Mouse (Mus musculus) myocyte (in vitro differentiated cells): ENCODE measurements around the gene Khk. TPM values are rescaled to one million over a fixed set of nuclear protein-coding genes. Genes with fewer than 3 reads are reported as not detected.

ENCODE experiments used
- H3K27me3 ChIP-seq: one replicate; pipeline ENCODE4 v1.6.1; 2011; ENCODE audit not compliant: control insufficient read depth, insufficient read depth, insufficient read length
- H3K36me3 ChIP-seq: one replicate; pipeline ENCODE4 v1.6.1; 2011; ENCODE audit not compliant: control insufficient read depth, insufficient read depth
- H3K4me2 ChIP-seq: one replicate; pipeline ENCODE4 v1.6.1; 2011; ENCODE audit warnings: low read depth, control low read depth
- H3K4me3 ChIP-seq: one replicate; pipeline ENCODE4 v1.5.1; 2011; ENCODE audit warnings: mild to moderate bottlenecking, control low read depth, moderate library complexity
- H3K79me2 ChIP-seq: one replicate; pipeline ENCODE4 v1.6.1; 2011; ENCODE audit not compliant: control insufficient read depth, insufficient read depth
- H3ac ChIP-seq: one replicate; pipeline ENCODE4 v1.6.1; 2011; ENCODE audit not compliant: control insufficient read depth, insufficient read length
- CEBPB ChIP-seq: IDR thresholded peaks from 2 replicates; pipeline ENCODE4 v1.6.1; 2011; ENCODE audit warnings: mild to moderate bottlenecking, moderate library complexity; ENCODE audit not compliant: poor library complexity, insufficient read depth, severe bottlenecking
- E2F4 ChIP-seq: IDR thresholded peaks from one replicate; pipeline ENCODE4 v1.6.1; 2011; ENCODE audit warnings: mild to moderate bottlenecking, control low read depth, moderate library complexity; ENCODE audit not compliant: insufficient read depth
- MAX ChIP-seq: IDR thresholded peaks from one replicate; pipeline ENCODE4 v1.6.1; 2011; ENCODE audit warnings: low read depth, mild to moderate bottlenecking, control low read depth
- MYOD1 ChIP-seq, 3 experiments: IDR thresholded peaks; one replicate each; pipeline ENCODE4 v1.6.1; 2011; ENCODE audit warnings: control low read depth in 2 of 3, low read depth in 2 of 3, mild to moderate bottlenecking in 2 of 3, moderate library complexity in 1 of 3; ENCODE audit not compliant: insufficient read length in 2 of 3, control insufficient read depth in 1 of 3
- MYOG ChIP-seq, 3 experiments: IDR thresholded peaks; one replicate each; pipeline ENCODE4 v1.6.1; 2011; ENCODE audit warnings: control low read depth in 2 of 3, low read depth in 2 of 3, mild to moderate bottlenecking in 2 of 3; ENCODE audit not compliant: insufficient read length in 2 of 3, control insufficient read depth in 1 of 3, insufficient read depth in 1 of 3
- POLR2A ChIP-seq: IDR thresholded peaks from one replicate; pipeline ENCODE4 v1.6.1; 2011; ENCODE audit warnings: low read depth, mild to moderate bottlenecking, control low read depth, moderate library complexity; ENCODE audit not compliant: insufficient read length
- POLR2AphosphoS2 ChIP-seq: IDR thresholded peaks from one replicate; pipeline ENCODE4 v1.6.1; 2011; ENCODE audit warnings: low read depth, control low read depth; ENCODE audit not compliant: insufficient read length
- REST ChIP-seq: IDR thresholded peaks from one replicate; pipeline ENCODE4 v1.6.1; 2011; ENCODE audit warnings: mild to moderate bottlenecking, control low read depth, moderate library complexity; ENCODE audit not compliant: insufficient read depth, insufficient read length
- SRF ChIP-seq: IDR thresholded peaks from one replicate; pipeline ENCODE4 v1.6.1; 2011; ENCODE audit warnings: low read depth; ENCODE audit not compliant: control insufficient read depth, insufficient read length
- TCF12 ChIP-seq: IDR thresholded peaks from one replicate; pipeline ENCODE4 v1.6.1; 2011; ENCODE audit warnings: mild to moderate bottlenecking, control low read depth; ENCODE audit not compliant: poor library complexity, insufficient read depth, severe bottlenecking
- TCF3 ChIP-seq: IDR thresholded peaks from one replicate; pipeline ENCODE4 v1.6.1; 2011; ENCODE audit warnings: low read depth, control low read depth; ENCODE audit not compliant: insufficient read length
- USF1 ChIP-seq: IDR thresholded peaks from one replicate; pipeline ENCODE4 v1.6.1; 2011; ENCODE audit warnings: low read depth, mild to moderate bottlenecking, control low read depth, moderate library complexity
- polyA plus RNA-seq: library from polyadenylated mRNA; unstranded; fragments of >200 nt; fragmentation: generic; extraction: Trizol; gene quantifications from one replicate; pipeline ENCODE4 v1.2.1, GENCODE M21; 2012; ENCODE audit warnings: missing spikeins

Khk gene
- polyA plus RNA-seq, 1 experiment: 16.6 TPM

DNA sequence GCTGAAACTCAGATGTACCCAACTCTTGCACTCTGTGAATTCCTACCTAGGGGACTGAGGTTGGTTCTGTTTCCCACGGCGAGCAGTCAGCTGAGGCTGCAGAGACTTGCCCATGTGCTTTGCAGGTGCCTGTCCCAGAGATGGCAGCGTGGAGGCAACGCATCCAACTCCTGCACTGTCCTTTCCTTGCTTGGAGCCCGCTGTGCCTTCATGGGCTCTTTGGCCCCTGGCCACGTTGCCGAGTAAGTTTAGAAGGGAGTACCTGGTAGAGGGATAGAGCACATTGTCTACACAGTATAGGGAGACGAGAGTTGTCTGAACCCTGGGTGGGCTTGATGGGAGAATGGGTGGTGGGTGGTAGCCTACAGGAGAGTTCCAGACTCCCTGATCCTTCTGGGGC is 3.4 kb downstream of the Khk start:
- H3K27me3 ChIP-seq: no peaks in the 10 kb centered on the region
- H3K4me3 ChIP-seq: no peak overlapping the region
- no peak overlapping the region for H3ac ChIP-seq
- H3K4me2 ChIP-seq: no peak overlapping the region
- H3K36me3 ChIP-seq: no peaks in the 10 kb centered on the region
- TF ChIP-seq TCF3 (no peak), REST (no peak), SRF (no peak), E2F4 (no peak), MYOD1 (IDR thresholded peaks at IDR 0.05; ENCODE audit: control insufficient read depth in 1 of 3, insufficient read length in 2 of 3, low read depth in 2 of 3) (no peak), USF1 (no peak), CEBPB (no peak), POLR2AphosphoS2 (no peak), MAX (no peak), POLR2A (no peak), TCF12 (no peak), MYOG (IDR thresholded peaks at IDR 0.05; ENCODE audit: control insufficient read depth in 1 of 3, insufficient read depth in 1 of 3, insufficient read length in 2 of 3, low read depth in 2 of 3) (no peak)
- H3K79me2 ChIP-seq: no peaks in the 10 kb centered on the region

DNA sequence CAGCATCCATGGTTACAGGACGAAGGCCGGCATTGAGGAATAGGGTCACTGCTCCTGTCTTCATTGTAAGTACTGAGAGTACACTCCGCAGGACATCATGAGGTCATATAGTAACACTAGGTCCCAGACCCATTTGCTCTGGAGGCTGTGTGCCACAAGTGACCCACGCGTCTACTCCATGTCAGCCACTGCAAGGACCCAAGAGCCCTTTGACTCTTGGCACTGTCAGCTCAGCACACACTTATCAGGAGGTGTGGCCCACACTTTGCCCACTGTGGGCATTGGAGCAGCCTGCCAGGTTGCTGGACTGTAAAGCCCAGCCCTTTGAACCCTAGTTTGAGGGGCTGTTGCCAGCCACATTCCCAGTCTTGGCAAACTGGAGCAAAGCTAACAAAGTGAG is 4.0 kb downstream of the Khk start:
- TF ChIP-seq MAX (no peak), TCF3 (no peak), MYOG (IDR thresholded peaks at IDR 0.05; ENCODE audit: control insufficient read depth in 1 of 3, insufficient read depth in 1 of 3, insufficient read length in 2 of 3, low read depth in 2 of 3) (no peak), REST (no peak), MYOD1 (IDR thresholded peaks at IDR 0.05; ENCODE audit: control insufficient read depth in 1 of 3, insufficient read length in 2 of 3, low read depth in 2 of 3) (no peak), TCF12 (no peak), USF1 (no peak), E2F4 (no peak)
- Histone ChIP-seq H3K36me3 (no peaks in the 10 kb centered on the region), H3K4me3 (no peak overlapping the region), H3K79me2 (no peaks in the 10 kb centered on the region), H3K27me3 (no peaks in the 10 kb centered on the region), H3K4me2 (no peak overlapping the region), H3ac (no peak overlapping the region)

DNA sequence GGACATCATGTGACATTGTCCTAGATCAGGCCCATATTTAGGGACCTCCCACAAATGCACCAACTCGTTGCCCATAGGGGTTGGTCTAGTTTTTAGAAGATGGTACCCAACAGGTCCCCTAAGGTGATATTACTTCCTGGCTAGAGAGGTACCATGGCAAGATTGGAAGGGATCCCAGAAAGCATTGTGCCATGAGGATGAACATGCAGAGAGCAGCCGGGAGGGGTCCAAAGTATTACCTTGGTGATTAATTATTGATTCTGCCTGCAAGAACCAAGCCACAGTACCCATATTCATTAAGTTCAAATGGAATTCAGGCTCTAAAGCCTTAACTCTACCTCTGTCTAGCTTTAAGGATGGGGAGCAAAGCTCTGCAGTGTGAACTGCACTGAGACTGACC is 4.8 kb downstream of the Khk start:
- no peak overlapping the region for H3K4me2 ChIP-seq

GRCm38 (mm10) chr5:30927945-30928529 is 6.8 kb downstream of the Khk start:
- H3K36me3 ChIP-seq: no peaks in the 10 kb centered on the region
- no peaks in the 10 kb centered on the region for H3K79me2 ChIP-seq
- H3ac ChIP-seq: no peak overlapping the region
- no peak overlapping the region for H3K4me3 ChIP-seq
- no peaks in the 10 kb centered on the region for H3K27me3 ChIP-seq
- TF ChIP-seq MYOG (IDR thresholded peaks at IDR 0.05; ENCODE audit: control insufficient read depth in 1 of 3, insufficient read depth in 1 of 3, insufficient read length in 2 of 3, low read depth in 2 of 3) (no peak), USF1 (no peak), POLR2AphosphoS2 (no peak), REST (no peak)
- peak overlapping the region; percentile 46 for H3K4me2 ChIP-seq

More for the DNA sequence above, 4.8 kb downstream of the Khk start:
- Histone ChIP-seq H3ac (no peak overlapping the region), H3K79me2 (no peaks in the 10 kb centered on the region), H3K36me3 (no peaks in the 10 kb centered on the region), H3K27me3 (no peaks in the 10 kb centered on the region), H3K4me3 (no peak overlapping the region)
- TF ChIP-seq MAX: no peak
- TF ChIP-seq POLR2A: no peak
- no peak for TF ChIP-seq TCF3
- no peak for TF ChIP-seq MYOD1 (IDR thresholded peaks at IDR 0.05; ENCODE audit: control insufficient read depth in 1 of 3, insufficient read length in 2 of 3, low read depth in 2 of 3)
- TF ChIP-seq REST: no peak
- TF ChIP-seq MYOG (IDR thresholded peaks at IDR 0.05; ENCODE audit: control insufficient read depth in 1 of 3, insufficient read depth in 1 of 3, insufficient read length in 2 of 3, low read depth in 2 of 3): no peak
- TF ChIP-seq POLR2AphosphoS2: no peak
- no peak for TF ChIP-seq TCF12
- TF ChIP-seq CEBPB: no peak
- TF ChIP-seq E2F4: no peak
- TF ChIP-seq USF1: no peak
- TF ChIP-seq SRF: no peak

GRCm38 (mm10) chr5:30930121-30930520 is 8.9 kb downstream of the Khk start:
- Histone ChIP-seq H3K36me3 (no peaks in the 10 kb centered on the region), H3K4me3 (no peak overlapping the region), H3K4me2 (peak overlapping the region; percentile 40), H3K79me2 (no peaks in the 10 kb centered on the region), H3ac (no peak overlapping the region), H3K27me3 (no peaks in the 10 kb centered on the region)
- TF ChIP-seq MYOD1 (IDR thresholded peaks at IDR 0.05; ENCODE audit: control insufficient read depth in 1 of 3, insufficient read length in 2 of 3, low read depth in 2 of 3): no peak
- TF ChIP-seq TCF12: no peak
- no peak for TF ChIP-seq POLR2A
- no peak for TF ChIP-seq POLR2AphosphoS2
- TF ChIP-seq E2F4: no peak
- TF ChIP-seq MAX: no peak
- no peak for TF ChIP-seq REST
- no peak for TF ChIP-seq USF1
- no peak for TF ChIP-seq MYOG (IDR thresholded peaks at IDR 0.05; ENCODE audit: control insufficient read depth in 1 of 3, insufficient read depth in 1 of 3, insufficient read length in 2 of 3, low read depth in 2 of 3)
- TF ChIP-seq CEBPB: no peak
- no peak for TF ChIP-seq TCF3
- no peak for TF ChIP-seq SRF
